ENCODE assay signal across 9 mouse cellular contexts in genomic region chr11:74584946-74585723, GRCm38 (mm10). TPM values are rescaled to one million over a fixed set of nuclear protein-coding genes. Genes with fewer than 3 reads are reported as not detected.
DNase-seq lines count a peak whose midpoint lies in the region; ATAC-seq and TF ChIP-seq lines count a peak whose summit lies in the region.
"Had no signal": no experiment of that assay in that cellular context is flagged by ENCODE, and none has a peak within 500 bp of the region (broad histone marks: within the 10 kb centered on the region; RNA-seq: fewer than 3 reads in every experiment).

No protein-coding gene starts in this region.

- H3K27ac ChIP-seq in kidney, postnatal 0 days: no peak overlapping the region
- no peak overlapping the region for H3K27ac ChIP-seq in kidney, adult 2 months (ENCODE audit: insufficient read depth, low read depth, low read length)
- H3K27ac ChIP-seq in MEL (ENCODE audit: control insufficient read depth, low read depth, low read length): no peak overlapping the region
- H3K27ac ChIP-seq in forebrain, embryonic 13.5 days: no peak overlapping the region
- H3K27ac ChIP-seq: heart, embryonic 13.5 days; liver, embryonic 14.5 days had no signal

- H3K27me3 ChIP-seq in kidney, postnatal 0 days (ENCODE audit: insufficient read depth, low read length): peaks cover 16% of the 10 kb centered on the region
- no peaks in the 10 kb centered on the region for H3K27me3 ChIP-seq in kidney, adult 2 months (replicated peaks; ENCODE audit: control insufficient read depth, insufficient read depth, low read length)
- no peaks in the 10 kb centered on the region for H3K27me3 ChIP-seq in MEL (ENCODE audit: control insufficient read depth in 1 of 2, insufficient read depth in 2 of 2, low read length in 2 of 2)
- peaks cover 33% of the 10 kb centered on the region for H3K27me3 ChIP-seq in forebrain, embryonic 13.5 days

- DNase-seq in kidney, postnatal 0 days (ENCODE audit: low spot score): peak; percentile 68
- no peak for DNase-seq in kidney, adult 2 months
- DNase-seq in MEL (ENCODE audit: low read depth, low spot score): peak; percentile 85
- peak; percentile 55 for DNase-seq in mesoderm, embryonic 11.5 days (ENCODE audit: low read depth, low spot score)

- no peak for TF ChIP-seq CTCF in kidney, postnatal 0 days (IDR thresholded peaks at IDR 0.05; ENCODE audit: low read depth)
- TF ChIP-seq CTCF in kidney, adult 2 months (conservative IDR thresholded peaks at IDR 0.05; ENCODE audit: insufficient read depth, insufficient read length, low read depth, low read length): no peak
- no peak for TF ChIP-seq CTCF in MEL (IDR thresholded peaks at IDR 0.05 in 2 of 3, conservative IDR thresholded peaks at IDR 0.05 in 1 of 3; ENCODE audit: control insufficient read depth in 1 of 3, insufficient read depth in 1 of 3, low read depth in 2 of 3, low read length in 3 of 3, poor library complexity in 1 of 3, severe bottlenecking in 1 of 3)

- TF ChIP-seq RAD21 in MEL (IDR thresholded peaks at IDR 0.05; ENCODE audit: low read depth, low read length): no peak

- no peak for TF ChIP-seq POLR2A in kidney, adult 2 months (IDR thresholded peaks at IDR 0.05; ENCODE audit: low read depth, low read length)
- TF ChIP-seq POLR2A in MEL (IDR thresholded peaks at IDR 0.05; ENCODE audit: control insufficient read depth in 1 of 2, insufficient read depth in 1 of 2, low read depth in 1 of 2, low read length in 2 of 2, poor library complexity in 1 of 2): no peak

- no peaks in the 10 kb centered on the region; the same call in 1 of the 2 replicates for H3K4me1 ChIP-seq in kidney, postnatal 0 days (replicated peaks; ENCODE audit: insufficient read depth, low read length)
- H3K4me1 ChIP-seq in kidney, adult 2 months (ENCODE audit: control insufficient read depth, insufficient read depth, low read length): no peaks in the 10 kb centered on the region
- H3K4me1 ChIP-seq in MEL (ENCODE audit: control insufficient read depth in 1 of 2, insufficient read depth in 2 of 2, low read length in 2 of 2): peaks cover 0 to 5% of the 10 kb centered on the region in 2 experiments; a peak in 1 of 4 replicates
- peaks cover 7% of the 10 kb centered on the region for H3K4me1 ChIP-seq in forebrain, embryonic 13.5 days

- H3K4me2 ChIP-seq in kidney, postnatal 0 days (ENCODE audit: low read length): no peak overlapping the region
- no peak overlapping the region for H3K4me2 ChIP-seq in forebrain, embryonic 13.5 days
- H3K4me2 ChIP-seq: heart, embryonic 13.5 days had no signal

- no peaks in the 10 kb centered on the region for H3K9me3 ChIP-seq in kidney, postnatal 0 days (replicated peaks; ENCODE audit: low read length)
- no peaks in the 10 kb centered on the region for H3K9me3 ChIP-seq in MEL (replicated peaks; ENCODE audit: insufficient read depth, low read length)
- no peaks in the 10 kb centered on the region for H3K9me3 ChIP-seq in forebrain, embryonic 13.5 days (replicated peaks)
- H3K9me3 ChIP-seq: heart, embryonic 13.5 days had no signal

- H3K9ac ChIP-seq in kidney, postnatal 0 days (ENCODE audit: low read depth, low read length): no peak overlapping the region
- no peak overlapping the region for H3K9ac ChIP-seq in MEL (ENCODE audit: control insufficient read depth, low read depth, low read length, poor library complexity, severe bottlenecking)
- H3K9ac ChIP-seq in forebrain, embryonic 13.5 days: no peak overlapping the region
- H3K9ac ChIP-seq: heart, embryonic 13.5 days; liver, embryonic 14.5 days had no signal

- H3K36me3 ChIP-seq in kidney, postnatal 0 days (ENCODE audit: insufficient read depth, low read length): no peaks in the 10 kb centered on the region
- no peaks in the 10 kb centered on the region for H3K36me3 ChIP-seq in kidney, adult 2 months (ENCODE audit: control insufficient read depth, insufficient read depth, low read length)
- H3K36me3 ChIP-seq in MEL (ENCODE audit: control insufficient read depth in 1 of 2, insufficient read depth in 2 of 2, low read length in 2 of 2): no peaks in the 10 kb centered on the region
- H3K36me3 ChIP-seq in forebrain, embryonic 13.5 days (ENCODE audit: poor library complexity, severe bottlenecking): no peaks in the 10 kb centered on the region
- H3K36me3 ChIP-seq: heart, embryonic 13.5 days had no signal

- no peak overlapping the region for H3K4me3 ChIP-seq in kidney, postnatal 0 days (replicated peaks; ENCODE audit: low read depth, low read length)
- H3K4me3 ChIP-seq in kidney, adult 2 months (ENCODE audit: insufficient read depth, low read depth, low read length): no peak overlapping the region
- no peak overlapping the region for H3K4me3 ChIP-seq in MEL (ENCODE audit: control insufficient read depth in 1 of 2, insufficient read depth in 1 of 2, low read depth in 2 of 2, low read length in 2 of 2)
- H3K4me3 ChIP-seq in forebrain, embryonic 13.5 days: no peak overlapping the region
- H3K4me3 ChIP-seq: heart, embryonic 13.5 days had no signal

- no peaks in the 10 kb centered on the region for H3K79me2 ChIP-seq in MEL (ENCODE audit: control insufficient read depth, insufficient read depth, low read length, poor library complexity)

- 56% methylated on average over 10 of the region's 10 CpGs for WGBS in kidney, postnatal 0 days
- 53% methylated on average over 10 of the region's 10 CpGs for WGBS in kidney, adult 2 months
- 71% methylated on average over 10 of the region's 10 CpGs for WGBS in forebrain, embryonic 13.5 days

- no peak for ATAC-seq in kidney, postnatal 0 days (replicated peaks; ENCODE audit: low FRiP score, low read depth)
- ATAC-seq in common myeloid progenitor, adult 5-6 weeks (replicated peaks; ENCODE audit: low read depth, poor library complexity, severe bottlenecking): peak; percentile 70
- no peak for ATAC-seq in forebrain, embryonic 13.5 days
- no peak for ATAC-seq in monocyte, adult 5-6 weeks (replicated peaks; ENCODE audit: insufficient number of reproducible peaks, low FRiP score, low TSS enrichment, poor library complexity, severe bottlenecking)

- TF ChIP-seq EP300 in MEL (IDR thresholded peaks at IDR 0.05; ENCODE audit: low read depth in 1 of 2, low read length in 2 of 2): 0 out of 4 replicates have a peak, but pooled peaks of 1 of the 2 experiments have one; percentile 26

TF ChIP-seq in MEL, 35 proteins besides CTCF, POLR2A, EP300 and RAD21:
- TF ChIP-seq ETS1 (IDR thresholded peaks at IDR 0.05; ENCODE audit: low read depth, low read length) (no peak), SMC3 (IDR thresholded peaks at IDR 0.05; ENCODE audit: low read depth, low read length) (peak; percentile 32; the same call in 1 of the 2 replicates), SIN3A (IDR thresholded peaks at IDR 0.05; ENCODE audit: low read length) (peak; percentile 92), MAX (IDR thresholded peaks at IDR 0.05; ENCODE audit: low read length) (0 out of 2 replicates have a peak, but pooled peaks have one; percentile 45), MAZ (IDR thresholded peaks at IDR 0.05; ENCODE audit: low read depth, low read length) (0 out of 2 replicates have a peak, but pooled peaks have one; percentile 17), E2F4 (IDR thresholded peaks at IDR 0.05; ENCODE audit: borderline replicate concordance, low read depth, low read length) (no peak), ZC3H11A (IDR thresholded peaks at IDR 0.05; ENCODE audit: low read depth, low read length) (no peak), MXI1 (IDR thresholded peaks at IDR 0.05; ENCODE audit: low read depth, low read length) (peak; percentile 87)

RNA-seq across cellular contexts. Expression of gene Rap1gap2, which starts 25.6 kb away (rescaled TPM):
- polyA plus RNA-seq in kidney, postnatal 0 days (2015; fragmentation: Nextera tagmentation; extraction: Ambion mirVana): 9.1 and 11.4 TPM in 2 replicates
- polyA plus RNA-seq in kidney, adult 2 months (2012; rRNA removed): 24.9 and 29.4 TPM in 2 replicates
- total RNA-seq in MEL (2012; rRNA removed): 10.1 and 13.2 TPM in 2 replicates
- 1 to 10 TPM in 1 of 2 experiments, not detected in 1; 5.8 TPM for polyA plus RNA-seq in MEL (2012; ENCODE audit: insufficient read depth in 1 of 2, insufficient read length in 2 of 2, low read depth in 1 of 2, low replicate concordance in 2 of 2, missing spikeins in 1 of 2)
- 2.0 TPM in 2 replicates for total RNA-seq in common myeloid progenitor, adult 5-6 weeks (2017)
- polyA plus RNA-seq in forebrain, embryonic 13.5 days (2015; fragmentation: Nextera tagmentation; extraction: Ambion mirVana): 4.0 and 6.2 TPM in 2 replicates
- 186 to 201 TPM (median 194 TPM) in 3 replicates for total RNA-seq in monocyte, adult 5-6 weeks (2017)

RNA-seq across cellular contexts. Expression of gene Ccdc92b, which starts 34.3 kb away (rescaled TPM):
- polyA plus RNA-seq in kidney, postnatal 0 days (2015; fragmentation: Nextera tagmentation; extraction: Ambion mirVana): 0.23 and 0.33 TPM in 2 replicates
- 0.13 and 0.18 TPM in 2 replicates for polyA plus RNA-seq in kidney, adult 2 months (2012; rRNA removed)
- total RNA-seq in MEL (2012; rRNA removed): 0.12 and 0.13 TPM in 2 replicates
- 1 to 10 TPM in 1 of 2 experiments, not detected in 1; 1.3 TPM for polyA plus RNA-seq in MEL (2012; ENCODE audit: insufficient read depth in 1 of 2, insufficient read length in 2 of 2, low read depth in 1 of 2, low replicate concordance in 2 of 2, missing spikeins in 1 of 2)
- total RNA-seq in common myeloid progenitor, adult 5-6 weeks (2017): not detected in 2 replicates
- 1.1 TPM in 2 replicates for polyA plus RNA-seq in forebrain, embryonic 13.5 days (2015; fragmentation: Nextera tagmentation; extraction: Ambion mirVana)
- total RNA-seq in monocyte, adult 5-6 weeks (2017): not detected in 3 replicates
